Mouse (Mus musculus): ENCODE results near the gene Ust.
A peak's percentile ranks its signal among the peaks of the same experiment; 100 is the strongest.

The Ust gene

GRCm38 (mm10) chr10:8216946-8217345 is 301.7 kb downstream of the Ust start:
- DNase-seq (ENCODE audit: low spot score) = no peak

- DNase-seq (ENCODE audit: low spot score) = no peak
These were observed 303.4 kb downstream of the Ust start for GRCm38 (mm10) chr10:8215181-8215580.

- DNase-seq (ENCODE audit: low spot score) = no peak
These were observed 304.7 kb downstream of the Ust start for GRCm38 (mm10) chr10:8213906-8214421.

- DNase-seq (ENCODE audit: low spot score) = no peak
These were observed 305.2 kb downstream of the Ust start for GRCm38 (mm10) chr10:8213266-8213905.

- DNase-seq (ENCODE audit: low spot score) = no peak
These were observed 305.9 kb downstream of the Ust start for GRCm38 (mm10) chr10:8212611-8213226.

GRCm38 (mm10) chr10:8211694-8212093 is 306.9 kb downstream of the Ust start:
- no peak for DNase-seq (ENCODE audit: low spot score)

- no peak for DNase-seq (ENCODE audit: low spot score)
These were observed 308.3 kb downstream of the Ust start for GRCm38 (mm10) chr10:8210366-8210765.

GRCm38 (mm10) chr10:8207358-8207757 is 311.3 kb downstream of the Ust start:
- no peak for DNase-seq (ENCODE audit: low spot score)

GRCm38 (mm10) chr10:8203681-8204080 is 314.9 kb downstream of the Ust start:
- DNase-seq (ENCODE audit: low spot score) = no peak

GRCm38 (mm10) chr10:8199816-8200215 is 318.8 kb downstream of the Ust start:
- DNase-seq (ENCODE audit: low spot score) = no peak

GRCm38 (mm10) chr10:8199026-8199756 is 319.4 kb downstream of the Ust start:
- no peak for DNase-seq (ENCODE audit: low spot score)

GRCm38 (mm10) chr10:8197661-8198060 is 321.0 kb downstream of the Ust start:
- no peak for DNase-seq (ENCODE audit: low spot score)

- DNase-seq (ENCODE audit: low spot score) = peak; percentile 70
These were observed 322.3 kb downstream of the Ust start for GRCm38 (mm10) chr10:8196300-8196699.

- DNase-seq (ENCODE audit: low spot score) = no peak
These were observed 322.9 kb downstream of the Ust start for GRCm38 (mm10) chr10:8195730-8196129.

- no peak for DNase-seq (ENCODE audit: low spot score)
These were observed 329.2 kb downstream of the Ust start for GRCm38 (mm10) chr10:8189331-8189981.

- no peak for DNase-seq (ENCODE audit: low spot score)
These were observed 333.0 kb downstream of the Ust start for GRCm38 (mm10) chr10:8185586-8185985.

- no peak for DNase-seq (ENCODE audit: low spot score)
These were observed 333.9 kb downstream of the Ust start for GRCm38 (mm10) chr10:8184711-8185110.

GRCm38 (mm10) chr10:8183171-8183570 is 335.5 kb downstream of the Ust start:
- DNase-seq (ENCODE audit: low spot score) = no peak

- DNase-seq (ENCODE audit: low spot score) = no peak
These were observed 336.9 kb downstream of the Ust start for GRCm38 (mm10) chr10:8181596-8182185.

- no peak for DNase-seq (ENCODE audit: low spot score)
These were observed 341.0 kb downstream of the Ust start for GRCm38 (mm10) chr10:8177618-8178017.

GRCm38 (mm10) chr10:8176351-8177053 is 342.1 kb downstream of the Ust start:
- DNase-seq (ENCODE audit: low spot score) = peak; percentile 45

GRCm38 (mm10) chr10:8176008-8176350 is 342.6 kb downstream of the Ust start:
- DNase-seq (ENCODE audit: low spot score) = no peak
